Comparison of ENCODE assay signal across 11 mouse cellular contexts in the genomic region with DNA sequence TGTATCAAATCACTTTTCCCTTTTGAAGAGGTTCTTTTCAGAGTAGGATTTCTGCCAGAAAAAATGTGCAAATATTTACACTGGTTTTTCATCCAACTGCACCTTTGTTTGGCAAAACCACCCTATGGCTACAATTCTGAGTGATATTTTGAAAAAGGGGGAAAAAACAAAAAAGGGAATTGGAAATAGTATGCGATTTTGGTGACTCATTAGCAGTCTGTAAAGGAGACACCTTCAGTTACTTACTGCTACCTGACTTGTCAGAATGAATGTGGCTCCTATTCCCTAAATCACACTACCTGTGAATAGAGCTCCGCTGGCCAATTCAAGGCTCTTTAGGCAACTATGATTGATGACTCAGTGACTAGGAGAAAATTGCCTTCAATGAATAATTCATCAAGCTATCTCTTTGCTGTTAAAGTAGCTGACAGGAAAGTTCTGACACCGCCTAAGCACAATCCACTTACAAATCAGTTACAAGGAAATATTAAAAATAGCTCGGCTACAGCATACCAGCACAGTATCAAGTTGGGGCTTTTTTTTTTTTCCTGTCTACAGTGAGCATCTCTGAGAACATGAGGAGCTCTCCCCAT.
DNase-seq lines count a peak whose midpoint lies in the region; ATAC-seq and TF ChIP-seq lines count a peak whose summit lies in the region.
"Had no signal": no experiment of that assay in that cellular context is flagged by ENCODE, and none has a peak within 500 bp of the region (broad histone marks: within the 10 kb centered on the region; RNA-seq: fewer than 3 reads in every experiment).

No protein-coding gene starts in this region.

- peak; percentile 79 for ATAC-seq in forebrain, embryonic 13.5 days
- ATAC-seq in hindbrain, embryonic 13.5 days (ENCODE audit: low FRiP score): peak; percentile 84
- ATAC-seq in midbrain, postnatal 0 days (ENCODE audit: low FRiP score): peak; percentile 73; the same call in 1 of the 2 replicates

- TF ChIP-seq CTCF in midbrain, postnatal 0 days (IDR thresholded peaks at IDR 0.05): no peak

- H3K4me2 ChIP-seq in forebrain, embryonic 13.5 days: peak overlapping the region; percentile 21
- no peak overlapping the region for H3K4me2 ChIP-seq in hindbrain, embryonic 13.5 days
- H3K4me2 ChIP-seq in midbrain, postnatal 0 days (ENCODE audit: low read depth, low read length, poor library complexity, severe bottlenecking): peak overlapping the region; percentile 6; the same call in 1 of the 2 replicates
- H3K4me2 ChIP-seq: limb, embryonic 13.5 days had no signal

- peak; percentile 43 for DNase-seq in left cerebral cortex, adult 11 months (ENCODE audit: low spot score)
- DNase-seq in left cerebral cortex, postnatal 4 days: no peak
- DNase-seq in midbrain, postnatal 0 days (ENCODE audit: low spot score): peak; percentile 38
- no peak for DNase-seq in thymus, postnatal 36 days
- DNase-seq in adrenal gland, postnatal 25 days: no peak
- DNase-seq: cerebellum, postnatal 25 days; gastrocnemius, postnatal 25 days; lung, adult 18-20 months had no signal

- intact Hi-C loops in left cerebral cortex, postnatal 4 days (cut with DNase I): loop anchor here (5.0 to 10.0 kb wide), 3 partner anchors 111 to 463 kb away; no protein-coding TSS in a partner anchor

- no peaks in the 10 kb centered on the region for H3K9me3 ChIP-seq in forebrain, embryonic 13.5 days (replicated peaks)
- no peaks in the 10 kb centered on the region for H3K9me3 ChIP-seq in hindbrain, embryonic 13.5 days
- H3K9me3 ChIP-seq in midbrain, postnatal 0 days (ENCODE audit: low read length): no peaks in the 10 kb centered on the region
- H3K9me3 ChIP-seq: limb, embryonic 13.5 days had no signal

- H3K9ac ChIP-seq in forebrain, embryonic 13.5 days: no peak overlapping the region
- no peak overlapping the region for H3K9ac ChIP-seq in hindbrain, embryonic 13.5 days
- H3K9ac ChIP-seq in midbrain, postnatal 0 days (replicated peaks; ENCODE audit: low read length, poor library complexity, severe bottlenecking): no peak overlapping the region
- H3K9ac ChIP-seq: limb, embryonic 13.5 days had no signal

- H3K27ac ChIP-seq in forebrain, embryonic 13.5 days: peak overlapping the region; percentile 58
- H3K27ac ChIP-seq in hindbrain, embryonic 13.5 days: peak overlapping the region; percentile 26; the same call in 1 of the 2 replicates
- H3K27ac ChIP-seq in midbrain, postnatal 0 days (ENCODE audit: low read depth, low read length): no peak overlapping the region
- H3K27ac ChIP-seq: limb, embryonic 13.5 days had no signal

- peaks cover 19% of the 10 kb centered on the region for H3K4me1 ChIP-seq in forebrain, embryonic 13.5 days
- peaks cover 13% of the 10 kb centered on the region for H3K4me1 ChIP-seq in hindbrain, embryonic 13.5 days (replicated peaks)
- no peaks in the 10 kb centered on the region for H3K4me1 ChIP-seq in midbrain, postnatal 0 days (ENCODE audit: insufficient read depth, low read length)
- H3K4me1 ChIP-seq: limb, embryonic 13.5 days had no signal

- no peak overlapping the region for H3K4me3 ChIP-seq in forebrain, embryonic 13.5 days
- H3K4me3 ChIP-seq in hindbrain, embryonic 13.5 days: no peak overlapping the region
- H3K4me3 ChIP-seq in midbrain, postnatal 0 days (ENCODE audit: low read depth, low read length): no peak overlapping the region
- H3K4me3 ChIP-seq: limb, embryonic 13.5 days had no signal

- WGBS in forebrain, embryonic 13.5 days: 16% methylated on average over 4 of the region's 4 CpGs
- 26% methylated on average over 4 of the region's 4 CpGs for WGBS in hindbrain, embryonic 13.5 days
- 33% methylated on average over 4 of the region's 4 CpGs for WGBS in midbrain, postnatal 0 days

- H3K36me3 ChIP-seq in forebrain, embryonic 13.5 days (ENCODE audit: poor library complexity, severe bottlenecking): no peaks in the 10 kb centered on the region
- no peaks in the 10 kb centered on the region for H3K36me3 ChIP-seq in hindbrain, embryonic 13.5 days
- H3K36me3 ChIP-seq in midbrain, postnatal 0 days (ENCODE audit: insufficient read depth, low read length): no peaks in the 10 kb centered on the region
- H3K36me3 ChIP-seq: limb, embryonic 13.5 days had no signal

- no peaks in the 10 kb centered on the region for H3K27me3 ChIP-seq in forebrain, embryonic 13.5 days
- no peaks in the 10 kb centered on the region for H3K27me3 ChIP-seq in hindbrain, embryonic 13.5 days
- no peaks in the 10 kb centered on the region for H3K27me3 ChIP-seq in midbrain, postnatal 0 days (ENCODE audit: insufficient read depth, low read length)
- H3K27me3 ChIP-seq: limb, embryonic 13.5 days had no signal

Comparison
In these comparisons a context has a peak if more than half of its experiments do, and no peak if none do; other contexts are left out.
1. DNase-seq: peak in left cerebral cortex, adult 11 months (single experiment) and midbrain, postnatal 0 days (single experiment); none in left cerebral cortex, postnatal 4 days (single experiment), thymus, postnatal 36 days (0 of 2) and adrenal gland, postnatal 25 days (single experiment).
2. Peak in every context shown above with its lines, with median percentiles within 50 percentile points of each other: ATAC-seq.